Mouse (Mus musculus): ENCODE results near the gene Iltifb. TPM values are rescaled to one million over a fixed set of nuclear protein-coding genes. Genes with fewer than 3 reads are reported as not detected.

The Iltifb gene
- polyA plus RNA-seq (2014; fragmentation: Illumina TruSeq; extraction: RNeasy Lipid Tissue Mini Kit (QIAGEN cat#74804); ENCODE audit: low read depth, low replicate concordance): not detected

GRCm38 (mm10) chr10:118294938-118295337, at the start of gene Iltifb:
Gene Iltifb (minus strand): TSS chr10:118295038.

GRCm38 (mm10) chr10:118343155-118343554, 48.3 kb upstream of the Iltifb start, which contains the start of gene Gm9046:
Gene Gm9046 (minus strand): TSS chr10:118343255.

GRCm38 (mm10) chr10:118337731-118338130, 42.9 kb upstream of the Iltifb start, which contains the start of gene Gm9045:
Gene Gm9045 (minus strand): TSS chr10:118337831.

DNA sequence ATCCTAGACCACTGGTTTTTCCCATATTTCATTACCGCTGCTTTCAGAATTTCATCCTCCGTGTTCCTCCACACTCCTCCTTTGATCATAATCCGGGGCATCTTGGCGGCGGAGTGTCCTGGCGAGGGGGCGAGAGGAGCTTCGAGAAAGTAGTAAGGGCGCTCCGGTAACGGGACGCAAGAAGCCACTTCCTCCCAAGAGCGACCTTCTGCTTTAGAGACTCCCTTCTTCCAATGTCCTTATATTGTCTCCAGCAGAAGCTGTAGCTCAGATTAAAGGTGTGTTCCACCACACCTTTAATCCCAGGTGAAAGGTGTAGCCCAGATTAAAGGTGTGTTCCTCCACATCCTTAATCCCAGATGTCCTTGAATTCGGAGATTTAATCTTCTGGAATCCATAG, 37.5 kb upstream of the Iltifb start, which contains the start of gene Gm9044:
Gene Gm9044 (minus strand): TSS at position 101 of the 400 bp plus-strand sequence.

DNA sequence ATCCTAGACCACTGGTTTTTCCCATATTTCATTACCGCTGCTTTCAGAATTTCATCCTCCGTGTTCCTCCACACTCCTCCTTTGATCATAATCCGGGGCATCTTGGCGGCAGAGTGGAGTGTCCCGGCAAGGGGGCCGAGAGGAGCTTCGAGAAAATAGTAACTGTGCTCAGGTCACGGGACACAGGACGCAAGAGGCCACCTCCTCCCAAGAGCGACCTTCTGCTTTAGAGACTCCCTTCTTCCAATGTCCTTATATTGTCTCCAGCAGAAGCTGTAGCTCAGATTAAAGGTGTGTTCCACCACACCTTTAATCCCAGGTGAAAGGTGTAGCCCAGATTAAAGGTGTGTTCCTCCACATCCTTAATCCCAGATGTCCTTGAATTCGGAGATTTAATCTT, 32.0 kb upstream of the Iltifb start, which contains the start of gene Gm9040:
Gene Gm9040 (minus strand): TSS at position 101 of the 400 bp plus-strand sequence.

GRCm38 (mm10) chr10:118258388-118258787, 36.5 kb downstream of the Iltifb start, which contains the start of gene Gm32802:
Gene Gm32802 (plus strand): TSS chr10:118258688.

DNA sequence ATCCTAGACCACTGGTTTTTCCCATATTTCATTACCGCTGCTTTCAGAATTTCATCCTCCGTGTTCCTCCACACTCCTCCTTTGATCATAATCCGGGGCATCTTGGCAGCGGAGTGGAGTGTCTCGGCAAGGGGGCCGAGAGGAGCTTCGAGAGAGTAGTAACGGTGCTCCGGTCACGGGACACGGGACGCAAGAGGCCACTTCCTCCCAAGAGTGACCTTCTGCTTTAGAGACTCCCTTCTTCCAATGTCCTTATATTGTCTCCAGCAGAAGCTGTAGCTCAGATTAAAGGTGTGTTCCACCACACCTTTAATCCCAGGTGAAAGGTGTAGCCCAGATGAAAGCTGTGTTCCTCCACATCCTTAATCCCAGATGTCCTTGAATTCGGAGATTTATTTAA, 54.2 kb downstream of the Iltifb start, which contains the start of gene Gm32717:
Gene Gm32717 (minus strand): TSS at position 101 of the 400 bp plus-strand sequence.

Other genes with a start within 250 kb of the Iltifb start
- gene Mdm1, start 153.2 kb downstream of the Iltifb start, polyA plus RNA-seq (2014; fragmentation: Illumina TruSeq; extraction: RNeasy Lipid Tissue Mini Kit (QIAGEN cat#74804); ENCODE audit: low read depth, low replicate concordance): 6.3 TPM
- gene Il22, start 90.1 kb downstream of the Iltifb start, polyA plus RNA-seq (2014; fragmentation: Illumina TruSeq; extraction: RNeasy Lipid Tissue Mini Kit (QIAGEN cat#74804); ENCODE audit: low read depth, low replicate concordance): not detected
- gene Gm32717, start 54.3 kb downstream of the Iltifb start, polyA plus RNA-seq (2014; fragmentation: Illumina TruSeq; extraction: RNeasy Lipid Tissue Mini Kit (QIAGEN cat#74804); ENCODE audit: low read depth, low replicate concordance): not detected
- not detected for gene Gm32802, start 36.4 kb downstream of the Iltifb start, polyA plus RNA-seq (2014; fragmentation: Illumina TruSeq; extraction: RNeasy Lipid Tissue Mini Kit (QIAGEN cat#74804); ENCODE audit: low read depth, low replicate concordance)
- not detected for gene Gm9040, start 31.9 kb upstream of the Iltifb start, polyA plus RNA-seq (2014; fragmentation: Illumina TruSeq; extraction: RNeasy Lipid Tissue Mini Kit (QIAGEN cat#74804); ENCODE audit: low read depth, low replicate concordance)
- gene Gm9044, start 37.4 kb upstream of the Iltifb start, polyA plus RNA-seq (2014; fragmentation: Illumina TruSeq; extraction: RNeasy Lipid Tissue Mini Kit (QIAGEN cat#74804); ENCODE audit: low read depth, low replicate concordance): not detected
- gene Gm9045, start 42.8 kb upstream of the Iltifb start, polyA plus RNA-seq (2014; fragmentation: Illumina TruSeq; extraction: RNeasy Lipid Tissue Mini Kit (QIAGEN cat#74804); ENCODE audit: low read depth, low replicate concordance): not detected
- gene Gm9046, start 48.2 kb upstream of the Iltifb start, polyA plus RNA-seq (2014; fragmentation: Illumina TruSeq; extraction: RNeasy Lipid Tissue Mini Kit (QIAGEN cat#74804); ENCODE audit: low read depth, low replicate concordance): not detected
- gene Gm9048, start 53.6 kb upstream of the Iltifb start, polyA plus RNA-seq (2014; fragmentation: Illumina TruSeq; extraction: RNeasy Lipid Tissue Mini Kit (QIAGEN cat#74804); ENCODE audit: low read depth, low replicate concordance): not detected
- gene Gm9049, start 59.1 kb upstream of the Iltifb start, polyA plus RNA-seq (2014; fragmentation: Illumina TruSeq; extraction: RNeasy Lipid Tissue Mini Kit (QIAGEN cat#74804); ENCODE audit: low read depth, low replicate concordance): not detected
- not detected for gene Ifng, start 146.0 kb upstream of the Iltifb start, polyA plus RNA-seq (2014; fragmentation: Illumina TruSeq; extraction: RNeasy Lipid Tissue Mini Kit (QIAGEN cat#74804); ENCODE audit: low read depth, low replicate concordance)

Measured in heart, adult 10 weeks (tissue).